ENCODE assay signal across 22 mouse cellular contexts in genomic region chr3:80608467-80608866, GRCm38 (mm10).
A peak's percentile ranks its signal among the peaks of the same experiment; 100 is the strongest.
DNase-seq lines count a peak whose midpoint lies in the region; ATAC-seq and TF ChIP-seq lines count a peak whose summit lies in the region.
"Had no signal": no experiment of that assay in that cellular context is flagged by ENCODE, and none has a peak within 500 bp of the region (broad histone marks: within the 10 kb centered on the region; RNA-seq: fewer than 3 reads in every experiment).

No protein-coding gene starts in this region.

- peak overlapping the region; percentile 33; the same call in 1 of the 2 replicates for H3K27ac ChIP-seq in left cerebral cortex, adult 2 months
- no peak overlapping the region for H3K27ac ChIP-seq in liver, embryonic 11.5 days (ENCODE audit: low read depth, low read length)
- H3K27ac ChIP-seq in limb, embryonic 10.5 days: no peak overlapping the region
- H3K27ac ChIP-seq: gastrocnemius, adult 2 months; hindbrain, embryonic 14.5 days; limb, embryonic 13.5 days; neural tube, embryonic 15.5 days; stomach, embryonic 15.5 days had no signal

- no peak for ATAC-seq in liver, embryonic 11.5 days (replicated peaks; ENCODE audit: low FRiP score)
- ATAC-seq: intestine, embryonic 16.5 days; liver, postnatal 0 days had no signal

- no peak overlapping the region for H3K4me2 ChIP-seq in liver, embryonic 11.5 days
- H3K4me2 ChIP-seq: hindbrain, embryonic 14.5 days; limb, embryonic 13.5 days; neural tube, embryonic 15.5 days; stomach, embryonic 15.5 days had no signal

- no peaks in the 10 kb centered on the region for H3K36me3 ChIP-seq in liver, embryonic 11.5 days (ENCODE audit: control insufficient read depth, insufficient read depth, low read length)
- H3K36me3 ChIP-seq in limb, embryonic 10.5 days: no peaks in the 10 kb centered on the region
- H3K36me3 ChIP-seq: G1E; limb, embryonic 13.5 days; neural tube, embryonic 15.5 days; stomach, embryonic 15.5 days had no signal

- 68% methylated on average over 4 of the region's 4 CpGs for WGBS in liver, embryonic 11.5 days
- WGBS in limb, embryonic 10.5 days: 64% methylated on average over 4 of the region's 4 CpGs

- no peaks in the 10 kb centered on the region for H3K27me3 ChIP-seq in liver, embryonic 11.5 days (replicated peaks; ENCODE audit: control insufficient read depth, insufficient read depth, low read length)
- H3K27me3 ChIP-seq in limb, embryonic 10.5 days (ENCODE audit: low read depth, poor library complexity, severe bottlenecking): no peaks in the 10 kb centered on the region
- H3K27me3 ChIP-seq: limb, embryonic 13.5 days; neural tube, embryonic 15.5 days; stomach, embryonic 15.5 days had no signal

- H3K9me3 ChIP-seq in liver, embryonic 11.5 days (ENCODE audit: control insufficient read depth, low read length): no peaks in the 10 kb centered on the region
- no peaks in the 10 kb centered on the region for H3K9me3 ChIP-seq in limb, embryonic 10.5 days (replicated peaks)
- H3K9me3 ChIP-seq: G1E; limb, embryonic 13.5 days; neural tube, embryonic 15.5 days; stomach, embryonic 15.5 days had no signal

- TF ChIP-seq CTCF in left cerebral cortex, adult 2 months (IDR thresholded peaks at IDR 0.05): no peak

- no peak overlapping the region for H3K4me3 ChIP-seq in left cerebral cortex, adult 2 months
- no peak overlapping the region for H3K4me3 ChIP-seq in liver, embryonic 11.5 days (ENCODE audit: low read depth, low read length)
- no peak overlapping the region for H3K4me3 ChIP-seq in limb, embryonic 10.5 days
- H3K4me3 ChIP-seq: gastrocnemius, adult 2 months; limb, embryonic 13.5 days; neural tube, embryonic 15.5 days; stomach, embryonic 15.5 days had no signal

- intact Hi-C loops in left cerebral cortex, adult 2 months (cut with DNase I): no loop called here

- peak in 1 of 2 experiments; percentile 12 for DNase-seq in left cerebral cortex, adult 2 months (ENCODE audit: extremely low spot score in 1 of 2, low spot score in 2 of 2)
- DNase-seq in left cerebral cortex, adult 9 months (ENCODE audit: low spot score in 2 of 2): no peak
- peak; percentile 5 for DNase-seq in ZHBTc4 (ENCODE audit: low read depth, low spot score)
- peak; percentile 33 for DNase-seq in embryo, embryonic 11 days
- DNase-seq in forelimb bud, embryonic 11.5 days (ENCODE audit: low read depth, low spot score): peak; percentile 3
- no peak for DNase-seq in liver, embryonic 11.5 days (ENCODE audit: low spot score)
- no peak for DNase-seq in testis, postnatal 10 days (ENCODE audit: low spot score)
- DNase-seq in limb, embryonic 10.5 days (ENCODE audit: low spot score): no peak
- DNase-seq: adrenal gland, postnatal 36 days; cerebellum, postnatal 36 days; gastrocnemius, adult 2 months; kidney, postnatal 10 days; liver, postnatal 0 days; lung, postnatal 36 days; spleen, adult 18-20 months; thymus, postnatal 36 days had no signal

- no peaks in the 10 kb centered on the region for H3K4me1 ChIP-seq in liver, embryonic 11.5 days (replicated peaks; ENCODE audit: control insufficient read depth, insufficient read depth, low read length)
- H3K4me1 ChIP-seq in limb, embryonic 10.5 days: 0 out of 2 replicates have a peak, but pooled peaks cover 2% of the 10 kb centered on the region
- H3K4me1 ChIP-seq: limb, embryonic 13.5 days; neural tube, embryonic 15.5 days; stomach, embryonic 15.5 days had no signal

- H3K9ac ChIP-seq in liver, embryonic 11.5 days (ENCODE audit: low read depth, low read length): no peak overlapping the region
- H3K9ac ChIP-seq: hindbrain, embryonic 14.5 days; limb, embryonic 13.5 days; liver, postnatal 0 days; neural tube, embryonic 15.5 days; stomach, embryonic 15.5 days had no signal

Comparison
In these comparisons a context has a peak if more than half of its experiments do, and no peak if none do; other contexts are left out.
1. DNase-seq: peak in ZHBTc4 (single experiment), embryo, embryonic 11 days (single experiment) and forelimb bud, embryonic 11.5 days (single experiment); none in left cerebral cortex, adult 9 months (0 of 2), liver, embryonic 11.5 days (single experiment), testis, postnatal 10 days (single experiment) and limb, embryonic 10.5 days (single experiment).